Mouse (Mus musculus) cerebellum, postnatal 14 days (tissue): ENCODE measurements around the gene Ei24.

Experiments
- DNase-seq, 2 experiments: peaks; one replicate each; pipeline ENCODE4 v3.0.0; 2021; ENCODE audit warnings: mixed read lengths in 2 of 2

Ei24 gene

DNA sequence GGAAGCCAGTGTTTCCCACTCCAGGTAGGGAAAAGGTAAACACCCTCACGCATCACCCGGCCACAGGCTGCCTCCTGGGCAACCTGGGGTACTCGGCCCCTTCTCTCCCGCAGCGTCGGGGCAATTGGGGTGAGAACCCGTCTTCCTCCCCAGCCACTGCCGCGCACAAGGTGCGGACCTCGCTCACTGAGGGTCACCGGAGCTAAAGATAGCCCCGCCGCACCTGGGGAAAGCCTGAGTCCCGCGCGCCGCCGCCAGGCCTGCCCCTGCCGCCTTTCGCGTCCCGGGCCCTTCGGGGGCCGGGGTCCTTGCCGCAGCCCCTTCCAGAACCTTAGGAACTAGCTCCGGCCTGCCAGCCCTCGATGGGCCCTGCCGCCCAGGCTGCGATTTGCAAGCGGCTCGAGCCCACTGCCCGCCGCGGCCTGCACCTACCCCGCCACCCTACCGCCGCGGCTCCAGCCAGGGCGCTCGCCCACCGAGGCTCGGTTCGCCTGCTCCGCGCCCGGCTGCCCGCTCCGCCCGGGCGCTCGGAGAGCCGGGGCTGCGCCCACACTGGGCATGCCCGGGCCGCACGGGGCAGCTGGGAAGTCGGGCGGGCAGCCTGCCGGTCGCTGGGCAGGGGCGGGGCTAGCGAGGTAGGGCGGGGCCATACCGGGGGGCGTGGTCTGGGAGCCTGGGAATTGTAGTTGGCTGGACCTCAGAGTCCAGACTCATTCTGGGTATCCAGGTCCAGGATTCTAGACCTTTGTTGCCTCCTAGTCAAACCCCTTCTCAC, at the start of gene Ei24:
Gene Ei24 (minus strand): TSS at position 613 of the 775 bp plus-strand sequence.
- DNase-seq: peak; percentile 99

DNA sequence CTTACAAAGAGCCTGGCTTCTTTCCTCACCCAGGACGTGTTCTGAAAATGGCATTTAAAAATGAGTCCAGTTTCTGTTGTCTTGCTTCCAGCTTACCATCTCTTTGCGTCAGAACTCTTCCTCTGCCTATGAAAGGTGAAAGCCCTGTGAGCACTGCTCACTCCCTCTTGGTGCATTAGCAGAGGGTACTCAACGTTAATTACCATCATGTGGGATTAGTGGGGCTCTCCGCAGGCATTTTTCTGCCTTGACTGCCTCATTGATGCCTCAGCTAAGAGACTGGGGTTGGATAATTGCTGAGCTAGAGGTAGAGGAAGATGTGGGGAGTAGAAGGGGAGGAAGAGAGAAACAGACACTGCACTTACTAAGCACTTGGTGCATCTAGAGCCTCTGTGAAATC, 49.2 kb upstream of the Ei24 start:
- no peak for DNase-seq

DNA sequence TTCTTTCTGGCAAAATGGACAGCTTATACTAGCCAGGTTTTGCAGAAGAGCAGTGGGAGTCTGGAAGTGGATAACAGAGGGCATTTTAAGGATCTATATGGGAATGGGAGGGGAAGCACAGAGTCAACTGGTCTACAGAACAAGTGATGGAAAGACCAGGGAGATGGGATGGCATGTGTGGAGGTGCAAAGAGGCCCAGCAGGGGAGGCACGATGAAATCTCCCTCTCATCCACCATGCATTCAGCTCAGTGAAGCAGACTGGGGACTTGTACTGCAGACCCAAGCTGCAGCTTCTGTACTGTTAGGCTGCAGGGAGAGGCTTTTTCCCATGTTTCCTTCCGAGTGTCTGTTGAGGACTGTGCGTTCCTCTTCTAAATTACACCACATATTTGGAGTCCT, 36.7 kb upstream of the Ei24 start:
- peak; percentile 71 to 72 for DNase-seq

DNA sequence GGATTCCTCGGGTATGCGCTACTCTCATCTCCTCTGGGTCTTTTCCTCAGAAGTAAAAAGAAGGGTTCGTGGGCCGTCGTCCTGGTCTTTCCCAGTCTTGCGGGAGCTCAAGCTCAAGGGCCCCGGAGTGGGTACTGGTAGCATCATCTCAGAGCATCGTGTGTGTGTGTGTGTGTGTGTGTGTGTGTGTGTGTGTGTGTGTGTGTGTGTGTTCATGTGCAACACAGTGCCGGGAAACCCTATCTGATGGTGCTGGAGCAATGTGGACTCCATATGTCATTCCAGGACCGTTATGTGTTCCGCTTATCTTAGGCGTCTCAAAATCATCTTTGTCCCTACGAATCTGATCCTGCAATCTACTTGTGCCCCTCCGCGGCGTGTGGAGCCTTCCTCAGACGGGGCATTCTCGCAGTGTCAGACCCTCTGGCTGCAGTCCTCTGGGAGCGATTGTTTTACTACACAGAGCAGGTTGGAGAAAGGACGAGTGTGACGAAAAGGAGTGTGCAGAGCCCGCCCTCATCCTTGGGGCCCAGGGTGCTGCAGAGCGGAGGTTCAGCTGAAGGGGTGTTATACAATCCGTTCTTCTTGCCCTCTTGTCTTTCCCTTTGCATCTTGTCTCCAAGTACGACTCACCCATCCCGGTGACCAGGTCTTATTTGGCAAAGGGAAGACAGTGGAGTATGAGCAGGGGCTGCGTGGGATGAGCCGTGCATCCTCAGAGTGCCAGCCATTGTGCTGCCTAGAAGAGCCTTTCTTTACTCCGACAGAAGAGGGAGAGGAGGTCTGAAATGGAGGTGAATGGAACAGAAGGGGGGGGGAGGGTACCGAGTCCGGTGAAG, 36.1 kb upstream of the Ei24 start:
- peak; percentile 73 to 77 for DNase-seq

DNA sequence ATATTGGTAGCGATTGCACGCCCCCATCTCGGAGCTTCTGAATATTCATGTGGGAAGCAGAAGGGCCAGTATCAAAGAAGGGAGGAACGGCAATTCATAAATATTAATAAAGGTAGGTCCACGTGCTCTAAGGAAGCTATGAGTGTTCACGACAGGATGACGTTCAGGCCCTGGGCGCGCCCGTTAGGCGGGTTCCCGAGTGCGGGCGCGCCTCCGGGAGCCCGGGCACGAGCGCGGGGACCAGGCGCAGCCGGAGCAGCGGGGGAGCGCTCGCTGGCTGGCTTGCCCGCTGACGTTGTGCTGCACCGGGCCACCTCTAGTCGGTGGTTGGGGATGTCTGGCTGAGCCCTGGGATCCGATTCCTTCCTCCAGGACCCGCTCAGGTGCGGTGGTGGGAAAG, 35.3 kb upstream of the Ei24 start:
- peak; percentile 95 to 97 for DNase-seq

DNA sequence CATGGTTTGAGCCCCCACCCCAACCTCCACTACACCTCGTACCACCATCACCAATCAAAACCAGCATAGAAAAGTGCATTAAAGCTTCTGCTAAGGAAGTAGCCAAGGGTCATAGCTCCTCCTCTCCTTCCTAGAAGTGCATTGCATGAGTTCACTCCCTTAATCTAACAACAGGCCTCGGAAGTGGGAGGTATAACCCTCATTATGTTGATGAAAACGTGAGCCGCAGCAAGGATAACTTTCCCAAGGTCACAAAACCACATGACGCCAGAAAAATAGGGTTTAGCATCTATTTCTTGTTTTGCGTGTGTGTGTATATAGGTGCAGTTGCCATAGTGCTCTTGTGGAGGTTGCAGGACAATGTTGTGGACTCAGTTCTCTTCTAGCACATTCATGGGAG, 34.2 kb upstream of the Ei24 start:
- DNase-seq: no peak

DNA sequence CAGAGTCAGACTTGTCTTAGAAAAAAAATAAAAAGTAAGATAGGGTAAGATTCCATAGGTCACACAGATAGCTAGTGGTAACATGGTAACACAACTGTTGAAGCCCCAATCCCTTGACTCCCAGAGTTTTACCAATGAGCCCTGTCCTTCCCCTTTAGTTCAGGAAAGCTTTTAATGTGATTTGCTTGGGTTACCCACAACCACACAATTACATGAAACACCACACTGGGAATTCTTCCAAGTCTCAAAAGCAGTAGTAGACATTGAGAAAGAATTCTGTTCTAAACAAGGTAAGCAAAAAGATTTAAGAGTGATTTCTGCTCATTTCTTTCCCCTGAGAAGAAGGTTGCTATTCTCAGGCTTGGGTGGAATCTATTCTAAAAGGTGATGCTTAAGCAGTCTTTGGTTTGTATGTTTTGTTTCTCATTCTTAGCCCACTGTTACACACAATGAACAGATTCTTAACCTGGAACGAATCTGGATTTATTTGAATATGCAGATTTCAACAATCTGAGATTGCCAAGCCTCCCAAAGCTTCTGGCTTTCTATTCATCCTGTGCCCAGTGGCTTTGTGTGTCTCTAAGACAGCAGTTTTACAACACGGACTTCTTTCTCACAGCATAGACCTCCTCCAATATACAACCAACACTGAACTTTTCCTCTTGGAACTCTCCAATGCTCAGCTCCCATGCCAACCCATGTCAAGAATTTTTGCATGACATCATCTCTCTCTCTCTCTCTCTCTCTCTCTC, 29.6 kb upstream of the Ei24 start:
- no peak for DNase-seq

DNA sequence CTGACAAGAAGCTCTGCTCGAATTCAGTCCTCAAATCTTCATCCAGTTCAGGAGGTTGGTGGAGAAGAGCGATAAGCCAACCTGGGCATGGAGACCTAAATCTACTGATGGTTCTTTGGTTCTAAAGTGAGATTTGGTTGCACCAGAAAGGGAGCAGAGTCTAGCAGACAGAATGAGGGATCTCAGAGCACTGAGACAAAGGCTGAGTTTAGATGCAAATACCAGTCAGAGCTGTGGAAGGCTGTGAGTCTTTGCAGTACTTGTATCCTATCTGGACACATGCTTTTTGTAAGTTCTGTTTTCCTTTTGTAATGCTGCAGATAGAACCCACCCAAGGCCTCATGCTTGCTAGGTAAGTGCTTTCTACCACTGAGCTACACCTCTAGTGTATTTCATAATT, 24.8 kb upstream of the Ei24 start:
- DNase-seq: no peak

DNA sequence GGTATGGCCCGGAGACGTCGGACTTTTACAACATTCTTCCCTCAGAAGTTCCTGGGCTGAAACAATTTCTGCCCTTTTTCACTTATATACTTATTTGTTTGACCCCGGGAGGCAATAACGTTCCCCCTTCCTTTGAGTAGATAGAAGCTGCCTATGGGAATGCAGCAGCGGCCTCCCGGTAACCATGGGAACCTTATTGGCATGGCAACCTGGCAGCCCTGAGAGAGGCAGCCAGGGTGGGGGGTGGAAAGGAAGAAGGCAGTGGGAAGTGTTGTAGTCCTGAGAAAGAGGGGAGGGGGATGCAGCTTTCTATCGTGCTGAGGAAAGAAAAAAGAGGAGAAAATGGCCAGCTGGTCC, 24.4 kb upstream of the Ei24 start, which contains the start of gene Fez1:
Gene Fez1 (plus strand): TSS at position 221 of the 357 bp plus-strand sequence.
- DNase-seq: peak; percentile 90 to 92

DNA sequence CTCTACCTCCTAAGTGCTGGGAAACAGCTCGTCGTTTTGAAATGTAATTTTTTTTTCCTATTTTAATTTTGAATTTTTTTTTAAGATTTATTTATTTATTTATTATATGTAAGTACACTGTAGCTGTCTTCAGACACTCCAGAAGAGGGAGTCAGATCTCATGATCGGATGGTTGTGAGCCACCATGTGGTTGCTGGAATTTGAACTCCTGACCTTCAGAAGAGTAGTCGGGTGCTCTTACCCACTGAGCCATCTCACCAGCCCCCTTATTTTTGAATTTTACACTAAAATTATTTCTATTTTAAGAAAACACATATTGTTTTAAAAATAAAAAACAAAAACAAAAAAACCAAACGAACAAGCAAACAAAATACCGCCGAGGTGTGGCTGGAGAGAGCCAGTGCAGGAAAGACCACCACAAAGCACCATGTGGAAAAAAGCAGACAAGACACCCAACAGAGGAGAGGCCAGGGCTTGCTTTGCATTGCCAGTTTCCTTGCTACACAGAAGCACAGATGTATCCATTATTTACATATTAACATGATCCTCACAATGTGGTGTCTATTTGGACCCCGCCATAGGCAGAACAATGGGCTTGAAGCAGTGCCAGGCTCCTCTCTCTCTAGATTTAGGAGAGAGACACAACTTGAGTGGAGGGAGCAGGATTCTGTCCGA, 23.9 kb upstream of the Ei24 start:
- DNase-seq: peak in 1 of 2 experiments; percentile 65

DNA sequence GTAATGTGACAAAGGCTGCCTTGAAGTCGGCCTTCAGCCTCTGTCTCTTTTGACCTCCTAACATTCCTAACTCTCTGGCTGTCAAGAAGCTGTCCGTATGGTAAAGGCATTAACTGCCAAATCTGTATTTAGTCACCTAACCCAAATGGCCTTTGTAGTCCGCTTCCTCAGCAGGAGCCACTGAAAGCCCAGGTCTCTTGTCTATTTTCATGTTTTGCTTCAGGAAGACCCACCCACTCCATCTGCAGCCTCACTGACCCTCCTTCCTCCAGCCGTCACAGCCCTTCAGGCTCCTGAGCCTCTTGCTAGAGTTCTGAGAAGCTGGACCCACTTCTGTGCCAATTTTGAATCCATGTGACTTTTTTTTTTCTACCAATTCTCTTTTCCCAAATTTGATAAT, 21.7 kb upstream of the Ei24 start:
- no peak for DNase-seq

DNA sequence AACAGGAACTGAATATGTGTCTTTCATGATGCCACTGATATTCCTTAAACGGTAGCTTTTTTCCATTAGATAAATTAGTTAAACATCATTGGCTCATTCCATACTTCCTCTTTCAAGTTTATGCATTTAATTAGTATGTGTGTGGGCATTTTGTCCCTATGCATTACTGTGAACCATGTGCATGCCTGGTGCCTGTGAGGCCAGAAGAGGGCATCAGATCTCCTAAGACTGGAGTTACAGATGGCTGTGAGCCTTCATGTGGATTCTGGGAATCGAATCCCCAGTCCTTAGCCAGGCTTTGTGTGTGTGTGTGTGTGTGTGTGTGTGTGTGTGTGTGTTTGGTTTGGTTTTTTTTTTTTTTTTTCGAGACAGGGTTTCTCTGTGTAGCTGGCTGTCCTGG, 17.3 kb upstream of the Ei24 start:
- peak in 1 of 2 experiments; percentile 44 for DNase-seq

DNA sequence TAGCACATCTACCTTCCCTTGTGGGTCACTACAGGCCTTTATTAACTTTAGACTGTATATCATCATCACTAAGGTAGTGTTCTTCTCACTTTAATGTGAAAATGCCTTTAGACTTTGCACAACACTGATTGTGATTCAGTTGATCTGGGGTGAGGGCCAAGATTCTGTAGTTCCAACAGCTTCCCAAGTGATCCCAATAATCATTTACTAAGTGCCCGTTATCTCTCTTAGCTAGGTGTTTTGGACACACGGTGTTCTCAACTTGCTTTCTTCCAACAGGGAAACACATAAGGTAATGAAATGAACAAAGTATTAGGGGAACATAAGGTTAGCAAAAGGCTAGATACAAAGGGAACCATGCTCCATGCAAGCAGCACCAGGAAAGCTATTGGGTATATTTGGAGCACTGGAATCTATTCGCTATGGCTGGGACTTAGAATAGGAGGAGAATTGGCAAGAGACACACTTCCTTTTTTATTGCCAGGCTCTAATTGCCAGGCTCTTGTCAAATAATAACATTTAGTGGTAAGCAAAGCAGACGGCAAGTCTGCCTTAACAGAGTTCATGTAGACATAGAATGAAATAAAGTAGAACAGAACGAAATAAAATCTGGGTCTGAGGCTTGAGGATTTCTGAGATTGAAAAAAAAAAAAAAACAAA, 11.1 kb upstream of the Ei24 start:
- no peak for DNase-seq

DNA sequence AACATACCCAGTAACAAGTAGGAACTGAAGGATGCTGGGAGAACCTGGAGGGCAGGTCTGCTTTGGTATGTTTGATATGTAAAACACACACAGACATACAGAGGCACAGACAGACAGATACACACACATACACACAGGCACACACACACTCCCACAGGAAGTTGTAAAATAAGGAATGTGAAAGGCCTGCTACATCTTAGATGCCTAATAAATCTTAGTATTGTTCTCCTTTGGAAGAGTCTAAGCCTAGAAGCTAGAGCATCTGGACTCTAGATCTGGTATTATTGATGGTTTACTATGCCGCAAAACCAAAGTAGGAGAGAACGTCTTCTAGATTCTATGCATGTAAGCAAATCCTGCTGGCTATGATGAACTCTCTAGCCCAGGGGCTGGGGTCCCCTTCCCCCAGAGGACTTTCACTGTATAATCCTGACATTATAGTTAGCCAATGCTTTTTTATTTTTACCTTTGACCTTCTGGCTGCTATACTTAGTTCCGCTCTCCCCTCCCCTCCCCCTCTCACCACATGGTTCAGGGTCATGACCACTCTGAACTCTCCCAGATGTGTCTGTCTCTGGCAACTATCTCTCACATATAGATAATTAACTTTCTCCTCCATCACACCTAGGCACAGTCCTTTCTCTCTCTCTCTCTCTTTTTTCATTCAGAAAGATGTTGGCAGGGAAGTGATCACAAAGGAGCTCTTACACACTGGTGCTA, 8.2 kb upstream of the Ei24 start:
- no peak for DNase-seq

DNA sequence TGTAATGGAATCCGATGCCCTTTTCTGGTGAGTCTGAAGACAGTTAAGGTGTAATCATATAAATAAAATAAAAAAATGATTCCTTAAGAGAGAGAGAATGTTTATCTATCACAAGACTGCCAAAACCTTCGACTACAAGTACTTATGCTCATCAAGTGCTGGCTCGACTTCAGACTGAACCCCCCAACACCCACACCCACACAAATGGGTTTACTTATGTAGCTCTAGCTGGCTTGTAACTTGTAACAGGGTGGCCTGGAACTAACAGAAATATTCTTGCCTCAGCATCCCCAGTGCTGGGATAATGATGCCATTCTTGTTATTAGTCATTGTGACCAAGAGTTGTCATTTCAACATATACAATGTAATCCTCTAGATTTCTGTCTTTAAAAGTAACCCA, 6.7 kb upstream of the Ei24 start:
- DNase-seq: no peak

DNA sequence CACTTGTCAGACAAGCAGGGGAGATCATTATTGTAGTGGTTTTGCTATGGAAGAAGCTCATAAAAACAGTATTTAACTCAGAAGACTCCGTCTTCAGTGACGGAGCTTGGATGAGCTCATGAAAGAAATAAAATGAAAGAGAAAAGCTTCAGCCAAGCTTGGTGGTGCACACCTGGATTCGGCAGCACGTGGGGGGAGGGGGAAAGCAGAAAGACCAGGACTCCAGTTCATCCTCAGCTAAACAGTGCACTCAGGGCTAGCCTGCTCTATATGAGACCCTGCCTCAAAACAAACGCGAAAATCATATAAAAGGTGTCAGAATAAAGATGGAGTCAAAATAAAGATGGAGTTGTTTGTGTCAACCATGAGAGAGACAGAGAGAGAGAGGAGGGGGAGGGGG, 6.2 kb upstream of the Ei24 start:
- DNase-seq: no peak

DNA sequence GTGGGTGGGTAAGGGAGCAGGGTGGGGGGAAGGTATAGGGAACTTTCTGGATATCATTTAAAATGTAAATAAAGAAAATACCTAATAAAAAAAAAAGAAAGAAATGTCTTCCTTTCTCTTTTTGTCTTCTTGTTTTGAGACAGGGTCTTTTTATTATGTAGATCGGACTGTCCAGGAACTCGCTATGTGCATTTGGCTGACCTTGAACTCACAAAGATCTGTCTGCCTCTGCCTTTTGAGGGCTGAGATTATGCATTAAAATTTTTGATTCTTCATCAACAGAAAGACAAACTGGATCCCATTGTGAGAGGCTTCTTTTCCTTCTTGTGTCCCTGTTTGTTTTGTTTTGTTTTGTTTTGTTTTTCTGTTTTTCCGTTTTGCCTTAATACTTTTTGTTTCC, 5.8 kb upstream of the Ei24 start:
- DNase-seq: no peak

DNA sequence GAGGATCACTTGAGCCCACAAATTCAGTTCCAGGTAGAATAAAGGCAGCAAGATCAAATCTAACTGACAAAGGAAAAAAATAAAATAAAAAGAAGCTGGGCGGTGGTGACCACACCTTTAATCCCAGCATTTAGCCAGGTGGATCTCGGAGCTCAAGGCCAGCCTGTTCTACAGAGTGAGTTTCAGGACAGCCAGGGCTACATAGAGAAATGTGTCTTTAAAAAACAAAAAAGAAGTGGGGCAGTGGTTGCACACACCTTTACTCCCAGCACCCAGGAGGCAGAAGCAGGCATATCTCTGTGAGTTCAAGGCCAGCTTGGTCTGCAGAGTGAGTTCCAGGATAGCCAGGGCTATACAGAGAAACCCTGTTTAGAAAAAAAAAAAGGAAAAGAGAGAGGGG, 4.8 kb upstream of the Ei24 start:
- no peak for DNase-seq

DNA sequence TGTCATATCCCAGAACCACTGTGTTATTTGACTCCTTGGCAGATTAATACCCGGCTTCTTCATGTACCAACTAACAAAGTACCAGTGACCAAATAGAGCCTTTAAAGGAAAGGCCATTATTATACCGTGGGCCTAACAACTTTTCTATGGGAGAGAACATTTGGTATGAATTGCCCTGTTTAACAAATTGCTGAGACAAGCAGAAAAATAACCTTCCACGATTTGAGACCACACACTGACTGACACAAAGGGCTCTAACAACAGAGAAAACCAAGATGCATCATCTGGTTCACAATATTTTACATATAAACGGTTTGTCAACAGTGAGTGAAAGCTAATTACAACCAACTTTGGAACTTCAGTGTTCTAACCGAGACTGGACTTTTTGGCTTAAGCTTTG, 969 bp downstream of the Ei24 start:
- no peak for DNase-seq

DNA sequence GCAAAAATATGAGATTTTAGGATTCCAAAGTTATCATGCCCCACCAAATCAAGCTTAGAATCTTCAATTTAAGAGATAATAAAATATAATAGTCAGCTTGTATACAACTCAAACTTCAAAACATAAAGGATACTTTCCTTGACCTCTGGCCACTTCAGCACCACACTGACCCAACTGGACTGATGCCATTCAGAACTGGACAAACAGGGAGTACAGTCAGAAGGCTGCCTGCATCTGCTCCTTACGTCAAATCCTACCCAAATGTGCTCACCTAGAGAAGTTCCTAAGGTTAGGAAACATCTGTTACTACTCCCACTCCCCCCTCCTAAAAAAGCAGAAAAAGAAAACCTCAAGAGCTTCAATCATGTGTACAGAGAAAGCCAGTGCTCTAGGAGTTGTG, 1.6 kb downstream of the Ei24 start:
- DNase-seq: no peak

DNA sequence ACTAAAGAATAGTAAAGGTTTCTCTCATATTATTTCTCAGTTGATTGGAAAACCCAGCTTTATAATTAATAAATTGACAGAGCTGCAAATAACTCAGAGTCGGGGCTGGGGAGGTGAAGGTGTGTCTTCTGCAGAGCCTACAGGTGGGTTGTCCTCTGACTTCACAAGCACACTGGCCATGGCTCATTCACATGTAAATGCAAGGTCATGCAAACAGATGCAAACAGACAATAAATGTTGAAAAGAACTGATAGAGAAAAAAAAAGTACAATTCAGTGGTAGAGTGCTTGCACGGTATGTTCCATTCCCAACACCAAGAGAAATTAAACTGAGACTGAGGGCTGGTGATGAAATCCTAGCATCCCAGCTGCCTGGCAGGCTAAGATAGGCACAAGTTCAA, 2.7 kb downstream of the Ei24 start:
- DNase-seq: no peak

DNA sequence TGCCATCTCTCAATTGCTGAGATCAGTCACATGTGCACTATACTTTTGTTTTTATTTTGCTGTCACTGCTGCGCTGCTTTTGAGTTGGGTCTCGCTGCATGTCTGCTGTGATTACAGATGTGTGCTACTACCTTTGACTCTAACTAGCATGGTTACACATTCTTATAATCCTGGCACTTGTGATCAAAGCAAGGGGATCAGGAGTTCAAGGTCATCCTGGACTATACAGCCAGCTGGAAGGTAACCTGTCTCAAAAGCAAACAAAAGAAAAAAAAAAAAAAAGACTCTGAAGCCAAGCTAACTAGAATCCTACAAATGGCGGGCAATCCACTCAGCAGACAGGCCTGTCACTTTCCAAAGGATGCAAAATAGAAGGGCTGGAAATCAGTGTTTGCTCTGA, 5.0 kb downstream of the Ei24 start:
- DNase-seq: no peak
